Mouse (Mus musculus): Measurements from ENCODE around the gene Slc31a2. TPM values are rescaled to one million over a fixed set of nuclear protein-coding genes. Genes with fewer than 3 reads are reported as not detected.

Slc31a2 gene
- total and polyA plus RNA-seq, 3 experiments: 0.08 to 0.25 TPM; not detected in 1

GRCm38 (mm10) chr4:62306301-62306700 is 43.9 kb downstream of the Slc31a2 start:
- Histone ChIP-seq H3K36me3 (ENCODE audit: control insufficient read depth in 1 of 2, insufficient read depth in 2 of 2, low read length in 2 of 2) (peaks cover 0 to 7% of the 10 kb centered on the region in 2 experiments; a peak in 2 of 4 replicates), H3K4me1 (ENCODE audit: control insufficient read depth in 1 of 2, insufficient read depth in 2 of 2, low read length in 2 of 2) (no peaks in the 10 kb centered on the region), H3K27me3 (ENCODE audit: control insufficient read depth in 1 of 2, insufficient read depth in 2 of 2, low read length in 2 of 2) (no peaks in the 10 kb centered on the region), H3K79me2 (ENCODE audit: control insufficient read depth, insufficient read depth, low read length, poor library complexity) (no peaks in the 10 kb centered on the region), H3K4me3 (ENCODE audit: control insufficient read depth in 1 of 2, insufficient read depth in 1 of 2, low read depth in 2 of 2, low read length in 2 of 2) (no peak overlapping the region), H3K9ac (ENCODE audit: control insufficient read depth, low read depth, low read length, poor library complexity, severe bottlenecking) (no peak overlapping the region), H3K9me3 (replicated peaks; ENCODE audit: insufficient read depth, low read length) (no peaks in the 10 kb centered on the region), H3K27ac (ENCODE audit: control insufficient read depth, low read depth, low read length) (no peak overlapping the region)
- DNase-seq (ENCODE audit: low read depth, low spot score): no peak
- no peak for TF ChIP-seq ZKSCAN1 (IDR thresholded peaks at IDR 0.05; ENCODE audit: low read depth, low read length)
- no peak for TF ChIP-seq ZC3H11A (IDR thresholded peaks at IDR 0.05; ENCODE audit: low read depth, low read length)
- no peak for TF ChIP-seq TCF12 (IDR thresholded peaks at IDR 0.05; ENCODE audit: low read depth, low read length)
- TF ChIP-seq USF1 (IDR thresholded peaks at IDR 0.05; ENCODE audit: low read depth, low read length): no peak
- no peak for TF ChIP-seq TBP (IDR thresholded peaks at IDR 0.05; ENCODE audit: low read depth, low read length)
- TF ChIP-seq MXI1 (IDR thresholded peaks at IDR 0.05; ENCODE audit: low read depth, low read length): no peak
- TF ChIP-seq MYB (IDR thresholded peaks at IDR 0.05; ENCODE audit: low read depth, low read length): no peak
- TF ChIP-seq UBTF (IDR thresholded peaks at IDR 0.05; ENCODE audit: borderline replicate concordance, insufficient read depth, low read depth, low read length): no peak
- TF ChIP-seq ELF1 (IDR thresholded peaks at IDR 0.05; ENCODE audit: low read depth, low read length): no peak
- no peak for TF ChIP-seq TAL1 (IDR thresholded peaks at IDR 0.05; ENCODE audit: low read length)
- TF ChIP-seq POLR2AphosphoS2 (IDR thresholded peaks at IDR 0.05; ENCODE audit: low read length): no peak
- no peak for TF ChIP-seq ZMIZ1 (IDR thresholded peaks at IDR 0.05; ENCODE audit: low read depth, low read length)
- TF ChIP-seq JUND (IDR thresholded peaks at IDR 0.05; ENCODE audit: low read depth, low read length): no peak
- no peak for TF ChIP-seq HCFC1 (IDR thresholded peaks at IDR 0.05; ENCODE audit: low read depth, low read length)
- TF ChIP-seq GATA1 (IDR thresholded peaks at IDR 0.05; ENCODE audit: low read depth, low read length): no peak

DNA sequence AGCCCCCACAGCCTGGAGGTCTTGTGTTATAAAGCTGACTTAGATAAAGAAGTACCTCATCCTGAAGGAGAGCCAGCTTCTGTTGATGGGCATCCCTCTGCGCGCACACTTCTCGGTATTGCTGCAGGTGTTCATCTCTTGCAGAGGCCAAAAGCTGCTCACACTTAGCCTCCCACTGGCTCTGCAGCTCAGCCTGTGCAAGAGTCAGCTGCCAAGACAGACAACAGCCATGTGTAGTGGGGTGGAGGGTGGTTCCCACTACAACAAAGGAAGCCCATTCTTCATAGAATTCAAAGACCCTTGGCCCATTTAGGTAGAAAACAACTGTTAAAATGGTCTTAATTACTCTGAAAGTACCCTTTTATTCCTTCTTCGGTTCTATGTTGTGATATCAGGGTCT is 44.5 kb downstream of the Slc31a2 start:
- Histone ChIP-seq H3K4me1 (ENCODE audit: control insufficient read depth in 1 of 2, insufficient read depth in 2 of 2, low read length in 2 of 2) (no peaks in the 10 kb centered on the region), H3K9ac (ENCODE audit: control insufficient read depth, low read depth, low read length, poor library complexity, severe bottlenecking) (no peak overlapping the region), H3K27me3 (ENCODE audit: control insufficient read depth in 1 of 2, insufficient read depth in 2 of 2, low read length in 2 of 2) (no peaks in the 10 kb centered on the region), H3K4me3 (ENCODE audit: control insufficient read depth in 1 of 2, insufficient read depth in 1 of 2, low read depth in 2 of 2, low read length in 2 of 2) (no peak overlapping the region), H3K9me3 (replicated peaks; ENCODE audit: insufficient read depth, low read length) (no peaks in the 10 kb centered on the region), H3K27ac (ENCODE audit: control insufficient read depth, low read depth, low read length) (no peak overlapping the region), H3K79me2 (ENCODE audit: control insufficient read depth, insufficient read depth, low read length, poor library complexity) (no peaks in the 10 kb centered on the region), H3K36me3 (ENCODE audit: control insufficient read depth in 1 of 2, insufficient read depth in 2 of 2, low read length in 2 of 2) (peaks cover 0 to 11% of the 10 kb centered on the region in 2 experiments; a peak in 2 of 4 replicates)
- DNase-seq (ENCODE audit: low read depth, low spot score): no peak
- TF ChIP-seq E2F4 (IDR thresholded peaks at IDR 0.05; ENCODE audit: borderline replicate concordance, low read depth, low read length): no peak
- TF ChIP-seq SIN3A (IDR thresholded peaks at IDR 0.05; ENCODE audit: low read length): no peak
- TF ChIP-seq ETS1 (IDR thresholded peaks at IDR 0.05; ENCODE audit: low read depth, low read length): no peak
- TF ChIP-seq POLR2AphosphoS2 (IDR thresholded peaks at IDR 0.05; ENCODE audit: low read length): no peak
- TF ChIP-seq MEF2A (IDR thresholded peaks at IDR 0.05; ENCODE audit: extremely low read depth, insufficient replicate concordance, low read depth, low read length, poor library complexity, severe bottlenecking): no peak
- no peak for TF ChIP-seq NRF1 (IDR thresholded peaks at IDR 0.05; ENCODE audit: insufficient read depth, low read depth, low read length, poor library complexity, severe bottlenecking)
- no peak for TF ChIP-seq CTCF (IDR thresholded peaks at IDR 0.05 in 2 of 3, conservative IDR thresholded peaks at IDR 0.05 in 1 of 3; ENCODE audit: control insufficient read depth in 1 of 3, insufficient read depth in 1 of 3, low read depth in 2 of 3, low read length in 3 of 3, poor library complexity in 1 of 3, severe bottlenecking in 1 of 3)
- TF ChIP-seq ZKSCAN1 (IDR thresholded peaks at IDR 0.05; ENCODE audit: low read depth, low read length): no peak
- no peak for TF ChIP-seq USF1 (IDR thresholded peaks at IDR 0.05; ENCODE audit: low read depth, low read length)
- no peak for TF ChIP-seq ZNF384 (IDR thresholded peaks at IDR 0.05; ENCODE audit: low read depth, low read length)
- TF ChIP-seq ELF1 (IDR thresholded peaks at IDR 0.05; ENCODE audit: low read depth, low read length): no peak
- no peak for TF ChIP-seq GABPA (IDR thresholded peaks at IDR 0.05; ENCODE audit: low read depth, low read length)
- TF ChIP-seq HCFC1 (IDR thresholded peaks at IDR 0.05; ENCODE audit: low read depth, low read length): no peak
